Mouse (Mus musculus): Measurements from ENCODE around the gene Tex28. TPM values are rescaled to one million over a fixed set of nuclear protein-coding genes. Genes with fewer than 3 reads are reported as not detected.
"Not testable (repeated sequence)": the region's sequence is repeated elsewhere in the genome, so short reads cannot be mapped to it uniquely, and the experiment has no call there.

Tex28 gene
- total RNA-seq (2021) = not detected
- long read RNA-seq = 0 reads

DNA sequence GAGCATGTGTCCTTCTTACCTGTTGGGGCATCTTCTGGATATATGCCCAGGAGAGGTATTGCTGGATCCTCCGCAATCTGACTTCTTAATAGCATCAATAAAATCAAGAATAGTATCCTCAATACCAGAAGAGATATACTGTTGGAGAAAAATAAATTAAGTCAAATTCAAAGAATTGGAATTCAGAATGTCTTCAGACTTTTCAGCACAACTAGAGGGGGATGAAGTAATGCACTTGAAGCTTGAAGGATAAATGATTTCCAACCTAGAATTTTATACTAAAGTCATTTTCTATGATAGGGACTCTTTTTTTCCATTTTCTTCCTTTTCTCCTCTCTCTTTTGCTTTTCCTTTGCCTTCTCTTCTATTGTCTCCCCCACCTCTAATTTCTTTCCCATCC, at the start of gene Tex28:
Gene Tex28 (minus strand): TSS at position 101 of the 400 bp plus-strand sequence.
- no peak for DNase-seq (ENCODE audit: low spot score in 2 of 2)

DNA sequence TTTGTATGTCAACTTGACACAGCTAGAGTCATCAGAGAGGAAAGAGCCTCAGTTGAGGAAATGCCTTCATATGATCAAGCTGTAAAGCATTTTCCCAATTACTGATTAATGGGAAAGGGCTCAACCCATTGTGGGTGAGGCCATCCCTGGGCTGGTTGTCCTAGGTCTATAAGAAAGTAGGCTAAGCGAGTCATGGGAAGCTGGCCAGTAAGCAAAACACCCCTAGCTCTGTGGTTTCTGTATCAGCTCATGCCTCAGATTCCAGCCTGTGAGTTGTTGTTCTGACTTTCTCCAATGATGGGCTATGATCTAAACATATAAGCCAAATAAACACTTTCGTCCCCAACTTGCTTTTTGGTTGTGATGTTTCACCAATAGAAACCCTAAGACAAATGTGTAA, 35.9 kb upstream of the Tex28 start:
- no peak for DNase-seq (ENCODE audit: low spot score in 2 of 2)

DNA sequence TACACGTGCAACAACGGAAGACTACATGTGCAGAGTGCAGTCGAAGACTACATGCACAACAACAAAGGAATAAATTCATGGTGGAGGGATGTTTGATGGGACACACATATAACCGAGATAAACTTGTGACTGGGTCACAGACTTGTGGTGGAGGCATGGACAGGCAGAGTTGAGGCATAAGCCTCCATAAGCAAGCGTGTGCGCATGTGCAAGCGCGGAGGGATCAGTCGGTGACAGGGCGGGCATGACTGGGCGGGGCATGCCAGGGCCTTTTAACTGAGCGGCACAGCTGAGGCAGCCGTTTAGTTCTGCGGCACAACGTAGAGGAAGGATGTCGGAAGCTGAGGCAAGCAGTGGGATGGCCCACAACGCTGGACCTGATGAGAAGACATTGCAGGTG, 9.3 kb upstream of the Tex28 start, which contains the start of gene Tktl1:
Gene Tktl1 (plus strand): TSS at position 301 of the 400 bp plus-strand sequence.
- DNase-seq (ENCODE audit: low spot score in 2 of 2) = no peak

- not testable (repeated sequence) for DNase-seq (ENCODE audit: low spot score in 2 of 2)
These were observed 32.4 kb downstream of the Tex28 start, which contains the start of gene Mecp2 for GRCm38 (mm10) chrX:74135263-74135662. Gene Mecp2, minus strand, starts transcription at chrX:74135363.

- DNase-seq (ENCODE audit: low spot score in 2 of 2) = no peak
These were observed 40.5 kb downstream of the Tex28 start, which contains the start of gene Opn1mw for GRCm38 (mm10) chrX:74127164-74127563. Gene Opn1mw, plus strand, starts transcription at chrX:74127464.

- DNase-seq (ENCODE audit: low spot score in 2 of 2) = no peak
These were observed 42.7 kb downstream of the Tex28 start for GRCm38 (mm10) chrX:74124975-74125374.

DNA sequence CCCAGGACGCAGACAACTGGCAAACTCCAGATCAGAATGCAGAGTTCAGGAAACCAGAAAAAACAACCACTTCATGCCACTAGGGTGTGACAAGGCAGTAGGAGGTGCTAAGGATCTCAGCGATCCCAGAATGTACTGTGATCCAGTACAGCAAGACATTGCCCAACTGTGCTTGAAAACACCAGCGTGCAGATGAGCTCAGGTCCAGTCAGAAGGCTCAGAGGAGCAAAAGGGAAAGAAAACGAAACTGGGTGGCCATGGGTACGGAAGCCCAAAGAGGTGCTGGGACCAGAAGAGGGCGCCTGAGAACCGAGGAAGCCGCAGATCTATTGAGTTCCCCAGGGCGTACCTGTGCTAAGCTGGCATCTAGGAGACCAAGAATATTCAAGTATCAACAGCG, 52.1 kb downstream of the Tex28 start:
- peak; percentile 11 to 59 for DNase-seq (ENCODE audit: low spot score in 2 of 2)

- DNase-seq (ENCODE audit: low spot score in 2 of 2) = no peak
These were observed 53.6 kb downstream of the Tex28 start for GRCm38 (mm10) chrX:74114036-74114435.

GRCm38 (mm10) chrX:74108747-74109146, 58.9 kb downstream of the Tex28 start:
- DNase-seq (ENCODE audit: low spot score in 2 of 2) = no peak

- DNase-seq (ENCODE audit: low spot score in 2 of 2) = no peak
These were observed 61.7 kb downstream of the Tex28 start for GRCm38 (mm10) chrX:74105916-74106315.

- no peak for DNase-seq (ENCODE audit: low spot score in 2 of 2)
These were observed 64.0 kb downstream of the Tex28 start for GRCm38 (mm10) chrX:74103457-74104188.

Other genes starting within 250 kb of the Tex28 start
- 1 to 10 TPM; 4.3 to 4.4 TPM for gene Arhgap4, start 246.0 kb downstream of the Tex28 start, total RNA-seq (2021)
- gene Naa10, start 245.9 kb downstream of the Tex28 start, total RNA-seq (2021) = 10 to 100 TPM; 57.7 to 61.3 TPM
- gene Renbp, start 237.0 kb downstream of the Tex28 start, total RNA-seq (2021) = 1 to 10 TPM; 5.4 to 5.5 TPM
- gene Hcfc1, start 201.5 kb downstream of the Tex28 start, total RNA-seq (2021) = 10 to 100 TPM; 71.8 to 73.2 TPM
- 10 to 100 TPM; 50.1 to 55.4 TPM for gene Irak1, start 143.9 kb downstream of the Tex28 start, total RNA-seq (2021)
- gene Opn1mw, start 40.4 kb downstream of the Tex28 start, total RNA-seq (2021) = under 1 TPM; 0.51 to 0.62 TPM
- 10 to 100 TPM; 95.9 to 97.0 TPM for gene Mecp2, start 32.5 kb downstream of the Tex28 start, total RNA-seq (2021)
- gene Tktl1, start 9.4 kb upstream of the Tex28 start, total RNA-seq (2021) = not detected
- gene Flna, start 82.0 kb upstream of the Tex28 start, total RNA-seq (2021) = 10 to 100 TPM; 44.8 to 52.5 TPM
- 10 to 100 TPM; 37.2 to 43.0 TPM for gene Emd, start 86.8 kb upstream of the Tex28 start, total RNA-seq (2021)
- 100 to 1,000 TPM; 185 to 211 TPM for gene Rpl10, start 103.0 kb upstream of the Tex28 start, total RNA-seq (2021)
- gene Taz, start 114.1 kb upstream of the Tex28 start, total RNA-seq (2021) = 10 to 100 TPM; 57.7 to 60.7 TPM
- gene Dnase1l1, start 114.5 kb upstream of the Tex28 start, total RNA-seq (2021) = 1 to 10 TPM; 2.4 to 2.6 TPM
- gene Atp6ap1, start 129.3 kb upstream of the Tex28 start, total RNA-seq (2021) = 100 to 1,000 TPM; 327 to 335 TPM
- 100 to 1,000 TPM; 615 to 618 TPM for gene Gdi1, start 137.2 kb upstream of the Tex28 start, total RNA-seq (2021)
- gene Fam50a, start 145.2 kb upstream of the Tex28 start, total RNA-seq (2021) = 10 to 100 TPM; 24.6 to 30.3 TPM
- 10 to 100 TPM; 22.2 to 23.0 TPM for gene Plxna3, start 161.2 kb upstream of the Tex28 start, total RNA-seq (2021)
- 10 to 100 TPM; 19.7 to 24.0 TPM for gene Lage3, start 185.8 kb upstream of the Tex28 start, total RNA-seq (2021)
- 10 to 100 TPM; 61.5 to 61.8 TPM for gene Ubl4a, start 205.4 kb upstream of the Tex28 start, total RNA-seq (2021)
- gene Slc10a3, start 205.5 kb upstream of the Tex28 start, total RNA-seq (2021) = 1 to 10 TPM; 2.3 to 2.6 TPM
- 10 to 100 TPM; 15.4 to 20.8 TPM for gene Fam3a, start 225.4 kb upstream of the Tex28 start, total RNA-seq (2021)
- 10 to 100 TPM; 49.7 to 51.5 TPM for gene Ikbkg, start 225.5 kb upstream of the Tex28 start, total RNA-seq (2021)